Mouse (Mus musculus): ENCODE data around the gene Cdc5l. TPM values are rescaled to one million over a fixed set of nuclear protein-coding genes. Genes with fewer than 3 reads are reported as not detected.
"Not testable (repeated sequence)": the region's sequence is repeated elsewhere in the genome, so short reads cannot be mapped to it uniquely, and the experiment has no call there.

Gene Cdc5l
- polyA plus RNA-seq, 1 experiment, result 6.0 TPM

GRCm38 (mm10) chr17:45447063-45447462 is 13.5 kb upstream of the Cdc5l start:
- DNase-seq (ENCODE audit: low read depth in 1 of 2, low spot score in 2 of 2), result no peak
- 83% methylated on average over 2 of the region's 2 CpGs for WGBS
- Histone ChIP-seq H3K27me3 (ENCODE audit: control insufficient read depth, insufficient read depth, low read length) (no peaks in the 10 kb centered on the region), H3K36me3 (ENCODE audit: control insufficient read depth, insufficient read depth, low read length) (no peaks in the 10 kb centered on the region), H3K4me3 (ENCODE audit: extremely low read depth, insufficient read depth, insufficient read length) (no peak overlapping the region), H3K4me1 (ENCODE audit: control insufficient read depth, insufficient read depth, insufficient read length) (no peaks in the 10 kb centered on the region), H3K27ac (ENCODE audit: insufficient read depth, low read length) (no peak overlapping the region)
- no peak for TF ChIP-seq POLR2A (IDR thresholded peaks at IDR 0.05; ENCODE audit: low read depth, low read length)
- TF ChIP-seq CTCF (IDR thresholded peaks at IDR 0.05; ENCODE audit: extremely low read depth, insufficient read depth, insufficient read length, insufficient replicate concordance), result no peak

GRCm38 (mm10) chr17:45445923-45446322 is 12.4 kb upstream of the Cdc5l start:
- Histone ChIP-seq H3K27me3 (ENCODE audit: control insufficient read depth, insufficient read depth, low read length) (no peaks in the 10 kb centered on the region), H3K36me3 (ENCODE audit: control insufficient read depth, insufficient read depth, low read length) (no peaks in the 10 kb centered on the region), H3K27ac (ENCODE audit: insufficient read depth, low read length) (no peak overlapping the region), H3K4me1 (ENCODE audit: control insufficient read depth, insufficient read depth, insufficient read length) (no peaks in the 10 kb centered on the region), H3K4me3 (ENCODE audit: extremely low read depth, insufficient read depth, insufficient read length) (no peak overlapping the region)
- TF ChIP-seq POLR2A (IDR thresholded peaks at IDR 0.05; ENCODE audit: low read depth, low read length), result no peak
- no peak for TF ChIP-seq CTCF (IDR thresholded peaks at IDR 0.05; ENCODE audit: extremely low read depth, insufficient read depth, insufficient read length, insufficient replicate concordance)
- no peak for DNase-seq (ENCODE audit: low read depth in 1 of 2, low spot score in 2 of 2)
- WGBS, result 57% methylated on average over 4 of the region's 4 CpGs

- DNase-seq (ENCODE audit: low read depth in 1 of 2, low spot score in 2 of 2), result no peak
- 10% methylated on average over 12 of the region's 12 CpGs for WGBS
- H3K27me3 ChIP-seq (ENCODE audit: control insufficient read depth, insufficient read depth, low read length), result no peaks in the 10 kb centered on the region
- no peak overlapping the region for H3K27ac ChIP-seq (ENCODE audit: insufficient read depth, low read length)
- H3K36me3 ChIP-seq (ENCODE audit: control insufficient read depth, insufficient read depth, low read length), result no peaks in the 10 kb centered on the region; the same call in 1 of the 2 replicates
- peak overlapping the region; percentile 96 for H3K4me3 ChIP-seq (ENCODE audit: extremely low read depth, insufficient read depth, insufficient read length)
- no peak for TF ChIP-seq CTCF (IDR thresholded peaks at IDR 0.05; ENCODE audit: extremely low read depth, insufficient read depth, insufficient read length, insufficient replicate concordance)
- TF ChIP-seq POLR2A (IDR thresholded peaks at IDR 0.05; ENCODE audit: low read depth, low read length), result no peak
- H3K4me1 ChIP-seq (ENCODE audit: control insufficient read depth, insufficient read depth, insufficient read length), result peaks cover 6% of the 10 kb centered on the region
Observed at GRCm38 (mm10) chr17:45434262-45434590, 689 bp upstream of the Cdc5l start.

- DNase-seq (ENCODE audit: low read depth in 1 of 2, low spot score in 2 of 2), result no peak
Observed at GRCm38 (mm10) chr17:45432706-45433398, 685 bp downstream of the Cdc5l start.

GRCm38 (mm10) chr17:45432007-45432406 is 1.5 kb downstream of the Cdc5l start:
- no peak for TF ChIP-seq CTCF (IDR thresholded peaks at IDR 0.05; ENCODE audit: extremely low read depth, insufficient read depth, insufficient read length, insufficient replicate concordance)
- no peak for TF ChIP-seq POLR2A (IDR thresholded peaks at IDR 0.05; ENCODE audit: low read depth, low read length)
- Histone ChIP-seq H3K27ac (ENCODE audit: insufficient read depth, low read length) (no peak overlapping the region), H3K4me3 (ENCODE audit: extremely low read depth, insufficient read depth, insufficient read length) (no peak overlapping the region), H3K36me3 (ENCODE audit: control insufficient read depth, insufficient read depth, low read length) (peaks cover 4% of the 10 kb centered on the region; the same call in 1 of the 2 replicates), H3K4me1 (ENCODE audit: control insufficient read depth, insufficient read depth, insufficient read length) (peaks cover 6% of the 10 kb centered on the region), H3K27me3 (ENCODE audit: control insufficient read depth, insufficient read depth, low read length) (no peaks in the 10 kb centered on the region)
- DNase-seq (ENCODE audit: low read depth in 1 of 2, low spot score in 2 of 2), result no peak
- 59% methylated on average over 3 of the region's 3 CpGs for WGBS

More at GRCm38 (mm10) chr17:45432706-45433398, 685 bp downstream of the Cdc5l start:
- under 1% methylated on average over 62 of the region's 62 CpGs for WGBS
- Histone ChIP-seq H3K4me1 (ENCODE audit: control insufficient read depth, insufficient read depth, insufficient read length) (peaks cover 6% of the 10 kb centered on the region), H3K36me3 (ENCODE audit: control insufficient read depth, insufficient read depth, low read length) (no peaks in the 10 kb centered on the region), H3K4me3 (ENCODE audit: extremely low read depth, insufficient read depth, insufficient read length) (peak overlapping the region; percentile 96), H3K27me3 (ENCODE audit: control insufficient read depth, insufficient read depth, low read length) (no peaks in the 10 kb centered on the region), H3K27ac (ENCODE audit: insufficient read depth, low read length) (peak overlapping the region; percentile 94)
- no peak for TF ChIP-seq POLR2A (IDR thresholded peaks at IDR 0.05; ENCODE audit: low read depth, low read length)

GRCm38 (mm10) chr17:45417387-45417786 is 16.1 kb downstream of the Cdc5l start:
- no peak for DNase-seq (ENCODE audit: low read depth in 1 of 2, low spot score in 2 of 2)
- Histone ChIP-seq H3K27ac (ENCODE audit: insufficient read depth, low read length) (no peak overlapping the region), H3K4me1 (ENCODE audit: control insufficient read depth, insufficient read depth, insufficient read length) (no peaks in the 10 kb centered on the region), H3K27me3 (ENCODE audit: control insufficient read depth, insufficient read depth, low read length) (no peaks in the 10 kb centered on the region), H3K36me3 (ENCODE audit: control insufficient read depth, insufficient read depth, low read length) (peaks cover 40% of the 10 kb centered on the region), H3K4me3 (ENCODE audit: extremely low read depth, insufficient read depth, insufficient read length) (no peak overlapping the region)
- 81% methylated on average over 2 of the region's 2 CpGs for WGBS
- TF ChIP-seq POLR2A (IDR thresholded peaks at IDR 0.05; ENCODE audit: low read depth, low read length) (no peak), CTCF (IDR thresholded peaks at IDR 0.05; ENCODE audit: extremely low read depth, insufficient read depth, insufficient read length, insufficient replicate concordance) (no peak)

GRCm38 (mm10) chr17:45411617-45412016 is 21.9 kb downstream of the Cdc5l start:
- 94% methylated on average over 2 of the region's 2 CpGs for WGBS
- not testable (repeated sequence) for H3K27me3 ChIP-seq (ENCODE audit: control insufficient read depth, insufficient read depth, low read length); H3K27ac ChIP-seq (ENCODE audit: insufficient read depth, low read length); DNase-seq (ENCODE audit: low read depth in 1 of 2, low spot score in 2 of 2); H3K4me3 ChIP-seq (ENCODE audit: extremely low read depth, insufficient read depth, insufficient read length); H3K4me1 ChIP-seq (ENCODE audit: control insufficient read depth, insufficient read depth, insufficient read length)
- peaks cover 54% of the 10 kb centered on the region for H3K36me3 ChIP-seq (ENCODE audit: control insufficient read depth, insufficient read depth, low read length)

Data from spleen, adult 2 months (tissue).